Comparison of ENCODE assay signal across 15 mouse cellular contexts in genomic region chr11:31730181-31730580, GRCm38 (mm10). TPM values are rescaled to one million over a fixed set of nuclear protein-coding genes. Genes with fewer than 3 reads are reported as not detected.
A peak's percentile ranks its signal among the peaks of the same experiment; 100 is the strongest.
DNase-seq lines count a peak whose midpoint lies in the region; ATAC-seq and TF ChIP-seq lines count a peak whose summit lies in the region.
"Had no signal": no experiment of that assay in that cellular context is flagged by ENCODE, and none has a peak within 500 bp of the region (broad histone marks: within the 10 kb centered on the region; RNA-seq: fewer than 3 reads in every experiment).

No protein-coding gene starts in this region.

- no peaks in the 10 kb centered on the region for H3K27me3 ChIP-seq in heart, adult 2 months (ENCODE audit: control insufficient read depth, insufficient read depth, low read length)
- H3K27me3 ChIP-seq in heart, embryonic 12.5 days (replicated peaks), result no peaks in the 10 kb centered on the region
- no peaks in the 10 kb centered on the region for H3K27me3 ChIP-seq in hindbrain, postnatal 0 days (ENCODE audit: insufficient read depth, low read length)
- 0 out of 2 replicates have a peak, but pooled peaks cover 2% of the 10 kb centered on the region for H3K27me3 ChIP-seq in hindbrain, embryonic 10.5 days (ENCODE audit: insufficient read depth, poor library complexity, severe bottlenecking)
- no peaks in the 10 kb centered on the region for H3K27me3 ChIP-seq in midbrain, embryonic 16.5 days (ENCODE audit: control insufficient read depth, insufficient read depth, low read depth, low read length)
- no peaks in the 10 kb centered on the region for H3K27me3 ChIP-seq in midbrain, embryonic 13.5 days
- H3K27me3 ChIP-seq in limb, embryonic 14.5 days (ENCODE audit: control insufficient read depth, insufficient read depth, low read length), result no peaks in the 10 kb centered on the region
- H3K27me3 ChIP-seq: forebrain, embryonic 15.5 days had no signal

- H3K36me3 ChIP-seq in heart, adult 2 months (ENCODE audit: control insufficient read depth, insufficient read depth, low read length), result no peaks in the 10 kb centered on the region
- H3K36me3 ChIP-seq in heart, embryonic 12.5 days, result no peaks in the 10 kb centered on the region
- H3K36me3 ChIP-seq in hindbrain, postnatal 0 days (ENCODE audit: insufficient read depth, low read length), result no peaks in the 10 kb centered on the region
- H3K36me3 ChIP-seq in hindbrain, embryonic 10.5 days, result no peaks in the 10 kb centered on the region
- H3K36me3 ChIP-seq in midbrain, embryonic 16.5 days (ENCODE audit: control insufficient read depth, insufficient read depth, low read length), result no peaks in the 10 kb centered on the region
- no peaks in the 10 kb centered on the region for H3K36me3 ChIP-seq in midbrain, embryonic 13.5 days
- H3K36me3 ChIP-seq in limb, embryonic 14.5 days (ENCODE audit: control insufficient read depth, insufficient read depth, low read length), result no peaks in the 10 kb centered on the region
- H3K36me3 ChIP-seq: forebrain, embryonic 15.5 days had no signal

- no peak overlapping the region for H3K4me2 ChIP-seq in heart, embryonic 12.5 days
- H3K4me2 ChIP-seq in hindbrain, postnatal 0 days (ENCODE audit: low read depth, low read length), result no peak overlapping the region
- H3K4me2 ChIP-seq in midbrain, embryonic 16.5 days (ENCODE audit: low read length), result no peak overlapping the region
- no peak overlapping the region for H3K4me2 ChIP-seq in midbrain, embryonic 13.5 days (replicated peaks)
- no peak overlapping the region for H3K4me2 ChIP-seq in limb, embryonic 14.5 days (replicated peaks; ENCODE audit: low read depth, low read length, severe bottlenecking)
- H3K4me2 ChIP-seq: forebrain, embryonic 15.5 days had no signal

- peaks cover 19% of the 10 kb centered on the region for H3K4me1 ChIP-seq in heart, adult 2 months (ENCODE audit: control insufficient read depth, insufficient read depth, low read length)
- peaks cover 51% of the 10 kb centered on the region for H3K4me1 ChIP-seq in heart, embryonic 12.5 days (replicated peaks)
- peaks cover 9% of the 10 kb centered on the region; the same call in 1 of the 2 replicates for H3K4me1 ChIP-seq in hindbrain, postnatal 0 days (ENCODE audit: insufficient read depth, low read length)
- peaks cover 44% of the 10 kb centered on the region for H3K4me1 ChIP-seq in hindbrain, embryonic 10.5 days (replicated peaks)
- H3K4me1 ChIP-seq in midbrain, embryonic 16.5 days (ENCODE audit: control insufficient read depth, insufficient read depth, low read length), result peaks cover 21% of the 10 kb centered on the region; the same call in 1 of the 2 replicates
- H3K4me1 ChIP-seq in midbrain, embryonic 13.5 days (replicated peaks), result peaks cover 56% of the 10 kb centered on the region
- peaks cover 12% of the 10 kb centered on the region for H3K4me1 ChIP-seq in limb, embryonic 14.5 days (ENCODE audit: control insufficient read depth, insufficient read depth, low read length)

- peak in 1 of 2 experiments; percentile 51 for DNase-seq in heart, adult 2 months
- DNase-seq in hindbrain, postnatal 0 days (ENCODE audit: low spot score), result peak; percentile 31
- DNase-seq in hindbrain, embryonic 10.5 days (ENCODE audit: low spot score), result no peak
- peak; percentile 50 for DNase-seq in limb, embryonic 14.5 days (ENCODE audit: low spot score)
- DNase-seq in lung, postnatal 36 days, result no peak
- DNase-seq: adrenal gland, adult 8-10 months; kidney, adult 9 months; liver; liver, postnatal 0 days; thymus, adult 18-20 months had no signal

- H3K9ac ChIP-seq in heart, adult 2 months (ENCODE audit: low read depth, low read length), result peak overlapping the region; percentile 11
- H3K9ac ChIP-seq in heart, embryonic 12.5 days, result no peak overlapping the region
- no peak overlapping the region for H3K9ac ChIP-seq in hindbrain, postnatal 0 days (replicated peaks; ENCODE audit: low read length)
- H3K9ac ChIP-seq in midbrain, embryonic 16.5 days (ENCODE audit: low read depth, low read length), result no peak overlapping the region
- no peak overlapping the region for H3K9ac ChIP-seq in midbrain, embryonic 13.5 days (replicated peaks)
- 0 out of 2 replicates have a peak overlapping the region, but pooled peaks have one; percentile 3 for H3K9ac ChIP-seq in limb, embryonic 14.5 days (ENCODE audit: low read depth, low read length, severe bottlenecking)
- H3K9ac ChIP-seq: forebrain, embryonic 15.5 days; liver, postnatal 0 days had no signal

- no peaks in the 10 kb centered on the region for H3K9me3 ChIP-seq in heart, embryonic 12.5 days (replicated peaks)
- H3K9me3 ChIP-seq in hindbrain, postnatal 0 days (ENCODE audit: low read length), result no peaks in the 10 kb centered on the region
- no peaks in the 10 kb centered on the region for H3K9me3 ChIP-seq in hindbrain, embryonic 10.5 days
- no peaks in the 10 kb centered on the region for H3K9me3 ChIP-seq in midbrain, embryonic 16.5 days (replicated peaks; ENCODE audit: control insufficient read depth, low read length, poor library complexity, severe bottlenecking)
- H3K9me3 ChIP-seq in midbrain, embryonic 13.5 days, result no peaks in the 10 kb centered on the region
- H3K9me3 ChIP-seq in limb, embryonic 14.5 days (ENCODE audit: control insufficient read depth, low read length), result no peaks in the 10 kb centered on the region
- H3K9me3 ChIP-seq: forebrain, embryonic 15.5 days had no signal

- intact Hi-C loops in heart, adult 2 months (cut with DNase I), result no loop called here

- TF ChIP-seq CTCF in heart, adult 2 months (IDR thresholded peaks at IDR 0.05), result no peak
- TF ChIP-seq CTCF in hindbrain, postnatal 0 days (IDR thresholded peaks at IDR 0.05; ENCODE audit: low read depth), result no peak

- H3K79me2 ChIP-seq in heart, adult 2 months (replicated peaks; ENCODE audit: control insufficient read depth, insufficient read depth, low read length), result no peaks in the 10 kb centered on the region

- TF ChIP-seq POLR2A in heart, adult 2 months (IDR thresholded peaks at IDR 0.05; ENCODE audit: insufficient read depth, low read depth, low read length), result no peak
- TF ChIP-seq POLR2A in limb, embryonic 14.5 days (IDR thresholded peaks at IDR 0.05; ENCODE audit: borderline replicate concordance, extremely low read depth, insufficient read depth, insufficient read length), result no peak

- no peak overlapping the region for H3K4me3 ChIP-seq in heart, adult 2 months
- H3K4me3 ChIP-seq in heart, embryonic 12.5 days, result no peak overlapping the region
- no peak overlapping the region for H3K4me3 ChIP-seq in hindbrain, postnatal 0 days (ENCODE audit: low read length)
- H3K4me3 ChIP-seq in hindbrain, embryonic 10.5 days, result no peak overlapping the region
- H3K4me3 ChIP-seq in midbrain, embryonic 16.5 days (ENCODE audit: low read depth, low read length), result no peak overlapping the region
- H3K4me3 ChIP-seq in midbrain, embryonic 13.5 days (replicated peaks), result no peak overlapping the region
- no peak overlapping the region for H3K4me3 ChIP-seq in limb, embryonic 14.5 days (replicated peaks; ENCODE audit: low read length)
- H3K4me3 ChIP-seq: forebrain, embryonic 15.5 days; myocyte had no signal

- ATAC-seq in heart, embryonic 12.5 days (ENCODE audit: insufficient number of reproducible peaks, low FRiP score), result no peak
- ATAC-seq in hindbrain, postnatal 0 days, result no peak
- no peak for ATAC-seq in midbrain, embryonic 16.5 days
- no peak for ATAC-seq in midbrain, embryonic 13.5 days
- ATAC-seq in limb, embryonic 14.5 days (ENCODE audit: low FRiP score, low read depth), result no peak
- ATAC-seq: forebrain, embryonic 15.5 days; liver, postnatal 0 days had no signal

- TF ChIP-seq EP300 in heart, adult 2 months (IDR thresholded peaks at IDR 0.05; ENCODE audit: insufficient read depth, low read depth, low read length), result no peak

- 69% methylated on average over 4 of the region's 4 CpGs for WGBS in heart, adult 2 months
- 76% methylated on average over 4 of the region's 4 CpGs for WGBS in heart, embryonic 12.5 days
- 66% methylated on average over 4 of the region's 4 CpGs for WGBS in hindbrain, postnatal 0 days
- 83% methylated on average over 4 of the region's 4 CpGs for WGBS in hindbrain, embryonic 10.5 days
- 66% methylated on average over 4 of the region's 4 CpGs for WGBS in midbrain, embryonic 16.5 days
- 80% methylated on average over 4 of the region's 4 CpGs for WGBS in midbrain, embryonic 13.5 days
- WGBS in limb, embryonic 14.5 days, result 36% methylated on average over 4 of the region's 4 CpGs

- peak overlapping the region; percentile 67 for H3K27ac ChIP-seq in heart, adult 2 months
- no peak overlapping the region for H3K27ac ChIP-seq in heart, embryonic 12.5 days (ENCODE audit: poor library complexity, severe bottlenecking)
- peak overlapping the region; percentile 48; the same call in 1 of the 2 replicates for H3K27ac ChIP-seq in hindbrain, postnatal 0 days
- no peak overlapping the region for H3K27ac ChIP-seq in hindbrain, embryonic 10.5 days
- 0 out of 2 replicates have a peak overlapping the region, but pooled peaks have one; percentile 43 for H3K27ac ChIP-seq in midbrain, embryonic 16.5 days (ENCODE audit: low read length)
- H3K27ac ChIP-seq in midbrain, embryonic 13.5 days, result no peak overlapping the region
- no peak overlapping the region for H3K27ac ChIP-seq in limb, embryonic 14.5 days (replicated peaks; ENCODE audit: low read depth, low read length)
- H3K27ac ChIP-seq: forebrain, embryonic 15.5 days had no signal

RNA-seq across cellular contexts. Expression of gene Bod1, which starts 58.5 kb away (rescaled TPM):
- 100 to 1,000 TPM; 125 to 140 TPM for total RNA-seq in heart, adult 2 months (2021)
- polyA plus RNA-seq in heart, adult 2 months (2012; rRNA removed), result 105 and 181 TPM in 2 replicates
- 78.3 and 79.8 TPM in 2 replicates for polyA plus RNA-seq in heart, embryonic 12.5 days (2016; fragmentation: Nextera tagmentation; extraction: Ambion mirVana)
- total RNA-seq in hindbrain, postnatal 0 days (2014; rRNA removed), result 91.2 and 113 TPM in 2 replicates
- polyA plus RNA-seq in hindbrain, postnatal 0 days (2015; fragmentation: Nextera tagmentation; extraction: Ambion mirVana), result 125 and 134 TPM in 2 replicates
- polyA plus RNA-seq in hindbrain, embryonic 10.5 days (2016; fragmentation: Nextera tagmentation; extraction: Ambion mirVana), result 123 and 136 TPM in 2 replicates
- polyA plus RNA-seq in midbrain, embryonic 16.5 days (2015; fragmentation: Nextera tagmentation; extraction: Ambion mirVana), result 126 and 134 TPM in 2 replicates
- polyA plus RNA-seq in midbrain, embryonic 13.5 days (2015; fragmentation: Nextera tagmentation; extraction: Ambion mirVana), result 153 and 163 TPM in 2 replicates
- 125 TPM in 2 replicates for polyA plus RNA-seq in limb, embryonic 14.5 days (2012; rRNA removed)
- 120 and 128 TPM in 2 replicates for polyA plus RNA-seq in limb, embryonic 14.5 days (2014; fragmentation: Nextera tagmentation; extraction: Ambion mirVana)

Comparison
In these comparisons a context has a peak if more than half of its experiments do, and no peak if none do; other contexts are left out.
1. DNase-seq: peak in hindbrain, postnatal 0 days (single experiment) and limb, embryonic 14.5 days (single experiment); none in hindbrain, embryonic 10.5 days (single experiment) and lung, postnatal 36 days (single experiment).
2. H3K27ac ChIP-seq: peak in heart, adult 2 months (single experiment), hindbrain, postnatal 0 days (single experiment) and midbrain, embryonic 16.5 days (single experiment); none in heart, embryonic 12.5 days (single experiment), hindbrain, embryonic 10.5 days (single experiment), midbrain, embryonic 13.5 days (single experiment) and limb, embryonic 14.5 days (single experiment).
3. H3K9ac ChIP-seq: peak in heart, adult 2 months (single experiment) and limb, embryonic 14.5 days (single experiment); none in heart, embryonic 12.5 days (single experiment), hindbrain, postnatal 0 days (single experiment), midbrain, embryonic 16.5 days (single experiment) and midbrain, embryonic 13.5 days (single experiment).